Mouse (Mus musculus): ENCODE results near the gene Fbxo10. TPM values are rescaled to one million over a fixed set of nuclear protein-coding genes. Genes with fewer than 3 reads are reported as not detected.
A peak's percentile ranks its signal among the peaks of the same experiment; 100 is the strongest.
"Not testable (repeated sequence)": the region's sequence is repeated elsewhere in the genome, so short reads cannot be mapped to it uniquely, and the experiment has no call there.

Gene Fbxo10
- total RNA-seq, 2 experiments from 2014 or later, result 1.8 to 3.1 TPM

DNA sequence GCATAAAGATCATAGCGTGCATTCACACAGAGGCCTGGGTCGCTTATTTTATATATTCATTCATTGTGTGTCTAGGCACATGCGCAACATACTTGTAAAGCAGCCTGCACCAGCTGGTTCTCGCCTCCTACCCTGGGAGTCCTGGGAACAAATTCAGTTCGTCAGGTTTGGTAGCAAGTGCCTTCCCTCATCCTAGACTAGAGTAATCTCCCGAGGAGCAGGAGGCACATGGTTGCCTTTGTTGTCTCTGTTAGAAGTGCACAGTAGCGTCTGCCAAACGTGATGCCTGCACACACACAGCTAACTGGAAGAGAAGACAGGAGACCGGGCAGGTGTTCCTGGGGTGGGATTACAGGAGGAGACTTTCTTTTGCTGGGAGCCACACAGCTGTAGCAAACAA is 36.4 kb downstream of the Fbxo10 start:
- ATAC-seq (replicated peaks; ENCODE audit: poor library complexity), result no peak

DNA sequence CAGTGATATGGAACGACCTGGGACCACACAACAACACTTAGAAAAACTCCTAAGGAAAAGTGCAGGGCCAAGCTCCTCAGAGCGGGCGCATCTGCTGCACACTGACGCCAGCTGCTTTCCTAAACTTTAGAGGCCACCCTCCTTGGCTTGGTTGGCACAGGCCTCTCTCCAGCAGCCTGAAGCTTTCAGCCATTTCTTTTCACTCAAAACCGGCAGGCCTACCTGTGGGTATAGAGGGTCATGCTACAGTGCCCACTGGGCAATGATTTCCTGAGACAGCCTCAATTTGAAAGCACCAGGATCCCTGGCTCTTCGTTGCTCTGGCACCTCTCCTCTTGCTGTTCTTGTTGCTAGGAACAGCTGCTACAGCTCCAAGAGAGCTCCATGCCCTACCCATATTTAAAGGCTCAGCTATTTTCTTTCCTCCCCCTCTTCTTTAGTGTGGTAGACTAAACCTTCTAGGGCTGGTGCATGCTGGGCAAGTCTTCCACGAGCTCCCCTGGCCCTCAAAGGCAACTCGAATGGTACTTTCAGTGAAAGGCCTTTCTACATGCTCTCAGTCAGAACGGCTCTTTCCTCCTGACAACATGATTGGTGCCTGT is 37.0 kb downstream of the Fbxo10 start:
- no peak for ATAC-seq (replicated peaks; ENCODE audit: poor library complexity)

DNA sequence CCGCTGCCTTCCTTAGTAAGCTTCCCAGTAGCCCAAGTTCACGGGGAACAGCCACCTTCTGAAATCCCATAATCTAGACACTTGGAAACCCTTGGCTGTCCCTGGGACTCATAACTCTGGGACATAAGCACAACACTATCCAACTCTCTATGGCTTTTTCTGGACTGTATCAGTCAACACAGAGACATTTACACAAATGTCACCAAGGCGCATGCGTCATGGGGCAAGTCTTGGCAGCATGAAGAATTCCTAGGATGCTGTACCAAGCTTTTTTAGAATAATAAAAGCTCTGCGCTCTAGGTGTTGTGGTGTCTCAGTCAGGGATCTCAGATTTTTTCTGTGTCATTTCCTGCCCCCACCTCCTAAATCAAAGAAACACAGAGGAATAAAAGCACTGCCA is 37.7 kb downstream of the Fbxo10 start:
- ATAC-seq (replicated peaks; ENCODE audit: poor library complexity), result no peak

DNA sequence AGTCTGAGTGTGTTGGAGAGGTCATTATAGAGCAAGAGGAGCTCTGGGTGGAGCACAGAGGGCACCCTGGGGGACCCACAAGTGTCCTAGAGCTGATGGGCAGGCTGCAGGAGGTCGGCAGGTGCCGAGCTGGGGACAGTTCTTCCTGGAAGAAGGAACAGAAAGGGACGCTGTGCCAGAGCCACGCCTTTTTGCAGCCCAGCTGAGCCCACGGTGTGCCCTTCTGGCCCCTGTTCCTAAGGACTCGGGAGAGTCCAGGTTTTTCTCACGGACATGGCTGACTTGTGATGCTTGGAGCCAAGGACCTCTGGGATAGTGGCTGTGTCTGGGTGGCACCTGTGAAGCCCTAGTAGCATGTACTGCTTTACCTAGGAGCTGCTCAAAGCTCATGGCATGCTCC is 43.6 kb downstream of the Fbxo10 start:
- no peak for ATAC-seq (replicated peaks; ENCODE audit: poor library complexity)

DNA sequence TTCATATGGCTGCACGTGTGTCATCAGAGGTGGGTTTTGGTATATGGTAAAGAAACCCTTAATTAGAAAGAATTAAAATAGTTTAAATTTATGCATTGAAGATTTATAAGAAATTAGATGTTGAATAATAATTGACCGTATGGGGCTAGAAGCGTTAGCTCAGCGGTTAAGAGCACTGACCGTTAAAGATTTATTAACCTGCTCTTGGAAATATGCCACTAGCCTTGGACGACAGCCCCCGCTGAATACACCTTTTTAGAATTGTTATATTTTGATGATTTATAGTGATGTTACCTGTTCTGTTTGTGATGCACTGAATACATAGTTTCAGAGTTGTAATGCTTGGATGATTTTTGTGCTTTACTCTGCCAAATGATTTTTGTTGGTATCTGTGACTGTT is 44.9 kb downstream of the Fbxo10 start:
- not testable (repeated sequence) for ATAC-seq (replicated peaks; ENCODE audit: poor library complexity)

DNA sequence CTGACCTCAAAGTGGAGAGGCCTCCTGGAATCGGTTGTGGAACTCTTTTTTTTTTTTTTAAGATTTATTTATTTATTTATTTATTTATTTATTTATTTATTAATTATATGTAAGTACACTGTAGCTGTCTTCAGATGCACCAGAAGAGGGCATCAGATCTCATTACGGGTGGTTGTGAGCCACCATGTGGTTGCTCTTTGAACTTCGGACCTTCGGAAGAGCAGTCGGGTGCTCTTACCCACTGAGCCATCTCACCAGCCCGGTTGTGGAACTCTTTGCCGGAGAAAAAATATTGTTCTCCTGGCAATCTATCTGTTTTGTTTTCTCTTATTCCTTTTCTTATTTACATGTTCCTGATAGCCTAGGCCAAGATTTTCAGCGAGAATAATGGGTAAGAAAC is 45.5 kb downstream of the Fbxo10 start:
- not testable (repeated sequence) for ATAC-seq (replicated peaks; ENCODE audit: poor library complexity)

DNA sequence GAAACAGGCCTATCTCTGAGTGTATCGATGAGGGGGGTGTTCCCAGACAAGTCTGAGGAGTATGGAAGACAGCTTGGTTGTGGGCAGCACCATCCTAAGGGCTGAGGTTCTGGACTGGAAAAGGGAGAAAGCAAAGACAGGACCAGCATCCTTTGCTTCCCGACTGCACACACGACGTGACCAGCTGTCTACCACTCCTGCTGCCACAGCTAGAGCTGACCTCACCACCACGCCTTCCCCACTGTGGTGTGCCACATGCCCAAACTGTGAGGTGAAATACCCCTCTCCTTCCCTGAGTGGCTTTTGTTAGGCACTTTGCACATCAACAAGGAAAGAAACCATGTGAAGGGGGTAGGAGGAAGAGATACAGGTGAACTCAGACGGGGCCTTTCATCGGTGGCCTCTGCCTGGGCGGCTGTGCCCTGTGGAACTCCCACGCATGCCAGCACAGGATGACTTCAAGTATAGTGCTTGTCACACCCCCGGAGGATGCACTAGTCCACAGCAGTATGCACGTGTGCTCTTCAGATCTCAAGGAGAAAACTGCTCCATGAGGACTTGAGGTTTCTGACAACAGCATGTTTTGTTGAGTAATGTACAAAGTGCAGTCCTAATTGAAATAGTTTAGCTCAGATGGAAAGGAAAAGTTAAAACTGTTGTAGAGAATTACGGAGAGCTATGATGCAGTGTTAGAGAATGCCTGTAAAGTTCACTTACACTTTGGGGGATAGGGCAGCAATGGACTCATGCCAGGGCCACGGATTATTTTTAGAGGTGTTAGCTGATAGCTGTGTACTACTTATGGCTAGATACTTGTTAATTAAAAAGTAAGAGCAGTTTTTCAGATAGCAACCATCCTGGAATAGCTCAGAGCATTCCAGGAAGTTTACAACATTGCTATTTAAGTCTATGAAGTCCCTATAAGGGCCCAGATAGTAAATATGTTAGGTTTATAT is 46.7 kb downstream of the Fbxo10 start:
- ATAC-seq (replicated peaks; ENCODE audit: poor library complexity), result no peak

DNA sequence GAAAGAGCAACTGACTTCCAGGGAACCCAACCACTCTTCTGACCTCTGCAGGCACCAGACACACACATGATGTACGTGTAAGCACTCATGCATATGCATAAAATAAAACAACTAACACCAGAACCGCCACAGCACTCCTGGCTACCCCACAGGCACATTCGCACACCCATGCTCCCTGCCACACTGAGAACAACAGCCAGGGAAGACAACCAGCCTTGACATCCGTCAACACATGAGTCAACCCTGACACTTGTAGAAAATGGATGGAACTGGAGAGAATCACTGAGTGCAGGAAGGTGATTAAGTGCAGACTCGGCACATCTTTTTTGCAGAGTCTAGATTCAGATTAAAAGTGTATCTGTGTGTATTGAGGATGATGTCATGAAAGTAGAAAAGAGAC is 47.8 kb downstream of the Fbxo10 start:
- no peak for ATAC-seq (replicated peaks; ENCODE audit: poor library complexity)

DNA sequence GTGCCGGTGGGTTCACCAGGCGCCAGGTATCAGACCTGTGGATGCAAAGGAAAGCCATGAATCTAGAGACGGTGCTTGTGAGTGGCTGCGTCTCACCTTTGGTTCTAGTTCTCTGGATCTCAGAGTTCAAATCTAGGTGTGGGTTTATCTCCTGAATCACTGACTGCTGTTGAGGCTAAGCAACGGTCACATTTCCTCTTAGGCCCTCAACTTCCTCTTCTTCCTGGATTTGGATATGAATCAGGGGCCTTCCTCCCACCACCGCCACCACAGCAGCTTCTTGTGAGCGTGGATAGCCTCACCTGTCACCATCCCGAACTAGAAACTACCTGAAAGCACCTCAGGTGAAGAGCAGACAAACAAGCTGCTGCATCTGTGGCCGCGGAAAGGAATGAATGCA is 48.4 kb downstream of the Fbxo10 start:
- ATAC-seq (replicated peaks; ENCODE audit: poor library complexity), result 0 out of 2 replicates have a peak, but pooled peaks have one; percentile 20

DNA sequence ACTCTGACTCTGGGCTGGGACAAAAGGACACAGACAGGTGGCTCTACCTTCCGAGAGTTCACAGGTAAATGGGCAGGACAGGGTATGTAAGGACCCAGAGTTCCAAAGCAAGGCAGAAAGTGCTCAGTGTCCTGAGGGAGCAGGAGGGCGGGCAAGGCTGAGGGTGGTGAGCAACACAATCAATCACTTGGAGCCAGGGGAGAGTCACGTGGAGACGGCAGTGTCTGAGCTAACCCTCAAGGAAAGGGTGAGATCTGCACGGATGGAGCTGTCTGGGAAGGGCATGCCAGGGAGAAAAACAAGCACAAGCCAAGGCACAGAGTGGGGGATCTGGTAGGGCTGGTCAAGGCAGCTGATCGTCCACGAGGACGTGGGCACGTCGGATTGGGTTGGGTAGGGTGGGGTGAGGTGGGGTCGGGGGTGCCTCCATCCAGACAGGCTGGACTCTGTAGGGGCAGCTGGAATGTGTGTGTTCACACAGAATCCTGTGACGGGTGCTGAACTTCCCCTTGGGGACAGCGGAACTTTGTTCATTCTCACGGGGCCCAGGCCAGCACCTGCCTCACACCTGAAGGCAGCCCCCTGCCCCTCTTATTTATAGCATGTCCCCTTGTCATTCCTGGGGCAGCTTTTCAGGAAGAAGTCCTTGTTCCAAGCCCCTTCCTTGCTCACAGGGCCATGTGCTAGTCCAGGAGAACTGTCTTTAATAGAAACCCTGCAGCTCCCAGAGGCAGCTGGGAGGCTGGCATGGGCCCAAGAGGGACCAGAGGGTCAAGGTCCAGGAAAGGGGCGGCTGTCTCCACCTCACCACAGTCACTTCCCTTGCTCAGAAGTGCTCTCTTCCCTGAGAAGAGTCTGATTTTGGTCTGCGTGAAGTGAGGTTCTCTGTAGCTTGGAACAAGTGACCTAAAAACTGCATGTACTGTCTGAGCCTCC is 49.4 kb downstream of the Fbxo10 start:
- no peak for ATAC-seq (replicated peaks; ENCODE audit: poor library complexity)

DNA sequence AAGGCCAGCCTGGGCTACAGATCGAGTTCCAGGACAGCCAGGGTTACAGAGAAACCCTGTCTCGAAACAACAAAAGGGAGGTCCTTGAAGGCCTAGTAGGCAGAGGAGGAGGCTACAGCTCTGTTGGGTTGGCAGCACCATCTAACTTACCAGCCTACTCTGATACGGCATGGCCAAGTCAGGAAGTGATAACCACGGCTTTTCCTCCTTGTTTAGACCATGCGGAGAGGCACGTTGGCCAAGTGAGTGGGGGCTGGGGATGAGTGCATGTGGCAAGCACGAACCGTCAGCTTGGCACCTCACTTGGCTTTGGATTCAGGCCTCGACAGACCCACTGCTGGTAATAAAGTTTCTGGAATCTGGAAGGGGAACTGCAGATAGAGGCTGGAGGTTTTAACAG is 51.8 kb downstream of the Fbxo10 start:
- ATAC-seq (replicated peaks; ENCODE audit: poor library complexity), result peak; percentile 77

DNA sequence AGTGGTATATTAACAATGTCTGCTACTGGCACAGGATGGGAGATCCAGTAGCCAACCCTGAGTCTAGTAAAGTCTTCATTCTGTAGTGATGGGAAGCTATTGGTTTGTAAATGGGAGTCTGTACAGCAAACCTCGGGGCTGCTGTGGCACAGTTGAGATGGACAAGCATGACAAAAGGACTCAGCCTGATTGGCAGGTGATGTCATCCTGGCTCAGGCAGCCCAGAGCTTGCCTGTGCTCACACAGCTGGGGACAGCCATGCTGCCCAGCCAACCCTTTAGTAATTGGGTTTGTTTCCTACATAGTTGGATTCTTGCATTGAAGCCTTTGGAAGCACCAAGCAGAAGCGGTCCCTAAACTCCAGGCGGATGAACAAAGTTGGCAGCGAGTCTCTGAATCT is 57.9 kb downstream of the Fbxo10 start:
- ATAC-seq (replicated peaks; ENCODE audit: poor library complexity), result no peak

DNA sequence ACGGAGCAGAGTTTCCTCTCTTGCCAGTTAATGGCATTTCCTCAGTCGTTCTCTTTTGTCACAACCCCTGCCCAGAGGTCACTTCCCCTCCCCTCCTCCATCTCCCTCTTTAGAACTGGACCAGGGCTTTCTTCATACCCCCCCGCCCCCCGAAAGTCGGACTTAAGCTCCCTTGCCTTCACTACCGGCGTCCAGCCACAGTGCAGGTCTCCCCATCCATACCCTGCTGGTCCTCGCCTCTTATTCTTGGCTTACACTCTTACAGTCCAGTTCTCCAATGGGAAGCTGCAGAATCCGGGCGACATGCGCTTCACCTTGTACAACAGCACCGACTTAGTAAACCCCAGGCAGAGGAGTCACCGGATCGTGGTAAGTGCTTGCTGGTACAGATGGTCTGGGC is 65.4 kb downstream of the Fbxo10 start:
- peak; percentile 9; the same call in 1 of the 2 replicates for ATAC-seq (replicated peaks; ENCODE audit: poor library complexity)

DNA sequence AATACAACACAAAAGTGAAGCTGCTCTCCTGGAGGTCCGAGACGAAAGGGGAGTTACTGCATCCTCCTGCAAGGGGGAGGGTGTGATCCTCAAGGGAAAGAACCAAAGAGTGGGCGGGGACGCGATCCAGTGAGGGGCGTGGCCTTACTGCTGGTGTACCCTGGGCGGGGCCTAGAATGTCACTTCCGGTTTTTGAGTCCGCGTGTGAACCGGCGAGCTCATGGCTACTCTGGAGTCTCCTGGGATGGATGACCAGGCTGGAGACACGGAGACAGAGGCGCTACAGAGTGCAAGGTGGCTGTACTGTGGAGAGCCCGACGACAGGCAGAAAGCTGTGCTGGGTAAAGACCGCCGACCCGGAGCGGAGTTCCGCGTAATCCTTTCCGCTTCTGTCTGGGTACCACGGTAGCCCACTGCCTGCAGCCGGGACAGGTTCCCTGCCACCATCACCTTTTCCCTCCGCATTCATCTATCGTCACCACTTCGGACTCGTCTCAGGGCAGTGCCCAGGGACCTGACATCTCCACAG is 65.9 kb downstream of the Fbxo10 start, which contains the start of gene Polr1e:
Polr1e (plus strand) TSS at position 132 of the 529 bp plus-strand sequence.
- ATAC-seq (replicated peaks; ENCODE audit: poor library complexity), result peak; percentile 96

DNA sequence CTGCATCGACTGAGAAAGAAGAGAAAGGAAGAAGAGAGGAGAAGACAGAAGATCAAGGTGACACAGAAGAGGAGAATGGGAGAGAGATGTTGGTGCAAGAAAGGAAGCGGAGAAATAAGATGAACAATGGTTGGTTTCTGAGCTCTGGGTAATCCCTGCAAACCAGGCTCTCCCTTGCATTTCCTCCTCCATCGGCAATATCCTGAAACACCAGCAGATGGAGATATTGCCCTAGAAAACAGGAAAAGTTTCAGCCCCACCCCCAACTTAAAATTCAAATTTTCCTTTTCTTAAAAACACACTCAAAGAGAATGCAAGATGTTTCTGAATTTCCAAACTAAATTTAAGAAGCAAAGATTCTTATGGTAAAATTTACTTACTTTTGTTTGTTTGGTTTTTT is 68.8 kb downstream of the Fbxo10 start:
- ATAC-seq (replicated peaks; ENCODE audit: poor library complexity), result no peak

DNA sequence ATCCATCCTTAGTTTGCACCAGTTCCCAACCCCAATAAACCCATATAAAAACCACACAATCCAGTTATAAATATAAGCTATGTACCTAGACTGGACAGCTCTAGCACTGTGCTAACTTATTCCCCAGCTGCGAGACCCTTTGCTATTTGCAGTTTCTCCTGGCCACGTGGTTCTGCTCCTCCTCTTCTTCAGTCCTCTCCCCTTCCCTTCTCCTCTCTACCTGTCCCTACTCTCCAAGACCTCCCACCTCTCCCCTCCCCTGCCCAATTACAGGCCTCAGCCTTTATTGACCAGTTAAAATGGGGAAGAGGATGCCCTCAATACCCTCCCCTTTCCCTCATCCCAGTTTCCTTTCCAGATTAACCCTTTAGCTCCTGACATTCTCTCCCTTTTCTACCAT is 70.9 kb downstream of the Fbxo10 start:
- no peak for ATAC-seq (replicated peaks; ENCODE audit: poor library complexity)

DNA sequence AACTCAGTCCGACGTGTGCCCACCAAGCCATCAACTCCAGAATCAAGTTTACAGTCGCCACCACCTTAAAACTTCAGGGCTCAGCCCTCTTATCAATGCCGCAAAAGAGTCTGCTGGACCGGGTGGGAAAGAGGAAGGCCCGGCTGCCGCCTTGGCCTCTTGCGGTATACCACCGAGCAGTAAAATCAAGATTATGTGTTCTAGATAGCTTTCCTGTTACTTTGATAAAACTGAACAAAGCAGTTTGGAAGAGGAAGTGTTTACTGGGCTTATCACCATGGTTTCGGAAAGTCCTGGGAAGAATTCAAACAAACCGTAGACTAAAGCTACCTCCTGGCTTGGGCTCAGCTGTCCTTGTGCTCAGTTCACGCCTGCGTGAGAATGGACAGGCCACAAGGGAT is 71.4 kb downstream of the Fbxo10 start:
- peak; percentile 13 for ATAC-seq (replicated peaks; ENCODE audit: poor library complexity)

DNA sequence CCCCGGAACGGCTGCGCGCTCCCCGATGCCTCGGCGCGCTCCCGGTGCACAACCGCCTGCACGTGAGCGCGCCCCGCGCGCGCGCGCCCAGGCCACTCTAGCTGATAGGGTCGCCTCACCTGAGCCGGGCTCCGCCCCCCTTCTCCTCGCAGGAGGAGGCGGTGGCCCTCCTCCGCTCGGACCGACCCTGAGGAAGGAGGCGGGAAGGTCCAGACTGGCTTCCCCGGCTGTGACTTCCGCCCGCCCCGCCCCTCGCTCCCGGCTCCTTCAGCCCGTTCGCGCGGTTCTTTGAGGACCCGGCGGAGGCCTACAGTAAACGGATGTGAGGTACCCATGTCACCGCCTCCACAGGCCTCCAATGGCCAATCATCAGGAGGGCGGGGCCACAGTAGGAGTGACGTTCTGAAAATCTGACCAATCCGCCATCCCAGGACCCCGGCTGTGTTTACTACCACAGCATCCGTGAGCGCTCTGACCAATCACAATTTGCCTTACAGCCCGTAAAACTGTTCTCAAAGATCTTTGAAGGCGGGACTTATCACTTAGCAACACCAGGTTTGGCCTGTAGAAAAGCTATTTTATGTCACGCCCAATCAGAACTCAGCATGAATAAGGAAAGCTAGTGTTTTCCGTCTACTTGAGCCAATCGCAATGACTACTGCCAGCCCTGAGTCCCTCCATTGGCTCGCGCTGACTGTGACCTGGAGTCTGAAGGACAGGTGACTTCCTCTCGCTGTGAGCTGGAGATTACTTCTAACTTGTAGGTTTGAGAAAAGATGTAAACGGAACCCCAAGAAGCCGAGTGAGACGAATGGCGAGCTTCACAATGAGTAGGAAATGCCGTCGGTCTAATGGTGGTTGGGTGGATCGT is 72.1 kb downstream of the Fbxo10 start, which contains the start of gene Zbtb5:
Zbtb5 (minus strand) TSS at position 308 of the 871 bp plus-strand sequence.
- ATAC-seq (replicated peaks; ENCODE audit: poor library complexity), result peak; percentile 81

DNA sequence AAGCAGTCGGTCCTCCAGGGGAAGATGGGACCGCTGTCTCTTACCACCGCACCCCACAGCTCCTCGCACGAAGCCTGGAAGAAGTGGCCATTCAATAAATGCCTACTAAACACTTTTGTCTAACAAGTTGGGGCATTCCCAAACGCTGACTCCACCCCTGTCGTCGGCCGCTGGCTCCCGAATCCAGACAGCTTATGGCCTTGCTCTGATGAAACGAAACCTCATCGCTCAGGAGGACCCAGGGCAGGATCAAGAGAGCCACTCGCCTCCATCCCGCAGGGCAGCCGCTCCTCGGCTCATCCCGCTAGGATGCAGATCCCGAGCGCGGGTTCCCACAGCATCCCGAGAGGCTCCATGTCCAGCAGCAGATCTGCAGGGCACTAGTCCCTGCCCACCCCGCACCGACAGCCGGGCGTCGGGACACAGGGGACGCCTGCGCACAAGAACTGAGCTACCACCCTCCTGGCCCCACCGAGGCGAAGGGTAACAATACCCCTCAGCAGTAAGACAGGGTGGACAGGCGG is 72.8 kb downstream of the Fbxo10 start:
- peak; percentile 1; the same call in 1 of the 2 replicates for ATAC-seq (replicated peaks; ENCODE audit: poor library complexity)

Data from megakaryocyte progenitor cell, adult 5-6 weeks (primary cell).